Mouse (Mus musculus) heart, adult 2 months (tissue): ENCODE results near the gene Onecut3. TPM values are rescaled to one million over a fixed set of nuclear protein-coding genes. Genes with fewer than 3 reads are reported as not detected.

ENCODE experiments used
- DNase-seq, 2 experiments: peaks; one replicate each; pipeline ENCODE4 v3.0.0; 2021
- H3K27ac ChIP-seq: fragments of 200-600 bp; 2 replicates; pipeline ENCODE4 v1.8.1; 2022
- H3K27me3 ChIP-seq: fragments of 200-500 bp; 2 replicates; pipeline ENCODE4 v1.6.1; 2012; ENCODE audit warnings: mild to moderate bottlenecking, low read length, inconsistent platforms, mixed read lengths; ENCODE audit not compliant: control insufficient read depth, insufficient read depth
- H3K36me3 ChIP-seq: fragments of 200-500 bp; 2 replicates; pipeline ENCODE4 v1.6.1; 2012; ENCODE audit warnings: low read length, inconsistent platforms; ENCODE audit not compliant: control insufficient read depth, insufficient read depth
- H3K4me1 ChIP-seq: fragments of 200-500 bp; 2 replicates; pipeline ENCODE4 v1.6.1; 2011; ENCODE audit warnings: low read length; ENCODE audit not compliant: control insufficient read depth, insufficient read depth
- H3K4me3 ChIP-seq: fragments of 200-600 bp; 2 replicates; pipeline ENCODE4 v1.8.1; 2022
- H3K79me2 ChIP-seq: fragments of 200-500 bp; replicated peaks from 2 replicates; pipeline ENCODE4 v1.6.1; 2012; ENCODE audit warnings: mild to moderate bottlenecking, inconsistent platforms, low read length, moderate library complexity, mixed read lengths; ENCODE audit not compliant: control insufficient read depth, insufficient read depth
- H3K9ac ChIP-seq: fragments of 200-500 bp; 2 replicates; pipeline ENCODE4 v1.6.1; 2012; ENCODE audit warnings: low read depth, mild to moderate bottlenecking, control low read depth, inconsistent platforms, low read length, mixed read lengths
- CTCF ChIP-seq: fragments of 200-600 bp; IDR thresholded peaks from 2 replicates; pipeline ENCODE4 v1.8.1; 2022; ENCODE audit warnings: antibody characterized with exemption, mild to moderate bottlenecking, moderate library complexity
- EP300 ChIP-seq: fragments of 200-500 bp; IDR thresholded peaks from 2 replicates; pipeline ENCODE4 v1.6.1; 2011; ENCODE audit warnings: low read depth, low read length, control low read depth; ENCODE audit not compliant: insufficient read depth
- POLR2A ChIP-seq: fragments of 200-500 bp; IDR thresholded peaks from 2 replicates; pipeline ENCODE4 v1.6.1; 2011; ENCODE audit warnings: mild to moderate bottlenecking, low read depth, low read length, control low read depth; ENCODE audit not compliant: insufficient read depth
- WGBS: fragments of 180-500 bp; shearing (Covaris S2); methylation state at CpG from one replicate; pipeline ENCODE4 v1.1.7; 2018; 5-methylcytosine and 5-hydroxymethylcytosine counted together
- intact Hi-C: fragments of 180-260 bp; cut with DNase I; formaldehyde crosslinking; loops from one replicate; pipeline ENCODE4 v1.15.1; 2025
- polyA plus RNA-seq: library from polyadenylated mRNA; depleted of rRNA; stranded (reverse); fragments of >200 nt; gene quantifications from 2 replicates; pipeline ENCODE4 v1.2.3, GENCODE M21; 2012
- total RNA-seq, 2 experiments: library from RNA; stranded (reverse); gene quantifications; 2 replicates each; pipeline ENCODE4 v1.2.3; 2021

The Onecut3 gene
- total and polyA plus RNA-seq, 3 experiments, result 0.05 to 0.06 TPM; not detected in 1

GRCm38 (mm10) chr10:80495901-80496300 is 1.3 kb downstream of the Onecut3 start:
- no peaks in the 10 kb centered on the region for H3K36me3 ChIP-seq
- TF ChIP-seq POLR2A, result no peak
- TF ChIP-seq CTCF, result no peak
- no peak for DNase-seq
- H3K4me3 ChIP-seq, result 0 out of 2 replicates have a peak overlapping the region, but pooled peaks have one; percentile 2
- under 1% methylated on average over 35 of the region's 35 CpGs for WGBS
- H3K27me3 ChIP-seq, result peaks cover 27% of the 10 kb centered on the region
- intact Hi-C loops, result no loop called here
- no peaks in the 10 kb centered on the region for H3K79me2 ChIP-seq
- no peaks in the 10 kb centered on the region for H3K4me1 ChIP-seq
- no peak overlapping the region for H3K27ac ChIP-seq
- H3K9ac ChIP-seq, result no peak overlapping the region

DNA sequence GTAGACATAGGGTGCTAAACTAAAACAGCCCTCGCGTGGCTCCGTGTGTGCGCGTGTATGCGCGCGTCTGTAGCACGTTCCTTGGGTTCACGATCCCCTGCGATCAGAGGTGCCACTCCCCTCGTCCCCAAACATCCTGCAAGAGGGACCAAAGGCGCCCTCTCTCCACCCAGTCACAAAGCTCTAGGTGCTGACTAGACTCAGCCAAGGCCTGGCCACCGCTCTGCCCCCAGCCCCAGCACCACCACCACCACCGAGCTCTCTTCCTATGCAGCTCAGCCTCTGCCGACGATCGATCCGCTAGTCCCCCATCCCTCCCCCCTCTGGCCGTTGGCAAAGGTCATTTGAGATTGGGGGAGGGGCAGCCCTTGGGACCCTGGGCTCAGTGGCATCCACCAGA is 1.8 kb downstream of the Onecut3 start:
- DNase-seq, result no peak
- peaks cover 26% of the 10 kb centered on the region for H3K27me3 ChIP-seq
- WGBS, result 2% methylated on average over 20 of the region's 20 CpGs
- intact Hi-C loops, result no loop called here
- no peak for TF ChIP-seq CTCF
- no peak overlapping the region for H3K9ac ChIP-seq
- H3K27ac ChIP-seq, result no peak overlapping the region
- no peaks in the 10 kb centered on the region for H3K36me3 ChIP-seq
- H3K79me2 ChIP-seq, result no peaks in the 10 kb centered on the region
- no peaks in the 10 kb centered on the region for H3K4me1 ChIP-seq
- no peak overlapping the region for H3K4me3 ChIP-seq

DNA sequence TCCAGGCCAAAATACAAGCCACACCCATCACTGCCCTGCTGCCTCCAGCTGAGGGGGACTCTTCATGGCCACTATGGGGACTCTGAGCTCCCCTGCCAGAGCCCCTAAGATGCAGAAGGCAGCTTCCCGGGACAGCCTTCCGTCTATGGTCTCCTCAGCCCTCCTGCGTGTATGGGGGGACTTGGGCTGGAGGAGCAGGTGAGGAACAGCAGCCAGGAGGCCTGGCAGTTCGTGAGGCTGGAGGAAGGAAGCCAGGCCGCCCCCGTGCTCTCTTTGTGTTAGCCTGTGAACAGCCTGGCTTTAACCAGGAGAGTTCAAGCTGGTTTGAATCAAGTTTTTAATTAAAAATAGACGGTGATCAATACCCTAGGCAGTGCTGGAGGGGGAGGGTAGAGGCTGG is 7.7 kb downstream of the Onecut3 start:
- no peaks in the 10 kb centered on the region for H3K4me1 ChIP-seq
- intact Hi-C loops, result no loop called here
- no peaks in the 10 kb centered on the region for H3K79me2 ChIP-seq
- DNase-seq, result no peak
- H3K9ac ChIP-seq, result no peak overlapping the region
- H3K4me3 ChIP-seq, result no peak overlapping the region
- no peak for TF ChIP-seq CTCF
- no peak for TF ChIP-seq EP300
- no peaks in the 10 kb centered on the region for H3K36me3 ChIP-seq
- peaks cover 15% of the 10 kb centered on the region for H3K27me3 ChIP-seq
- 10% methylated on average over 7 of the region's 7 CpGs for WGBS
- H3K27ac ChIP-seq, result no peak overlapping the region

DNA sequence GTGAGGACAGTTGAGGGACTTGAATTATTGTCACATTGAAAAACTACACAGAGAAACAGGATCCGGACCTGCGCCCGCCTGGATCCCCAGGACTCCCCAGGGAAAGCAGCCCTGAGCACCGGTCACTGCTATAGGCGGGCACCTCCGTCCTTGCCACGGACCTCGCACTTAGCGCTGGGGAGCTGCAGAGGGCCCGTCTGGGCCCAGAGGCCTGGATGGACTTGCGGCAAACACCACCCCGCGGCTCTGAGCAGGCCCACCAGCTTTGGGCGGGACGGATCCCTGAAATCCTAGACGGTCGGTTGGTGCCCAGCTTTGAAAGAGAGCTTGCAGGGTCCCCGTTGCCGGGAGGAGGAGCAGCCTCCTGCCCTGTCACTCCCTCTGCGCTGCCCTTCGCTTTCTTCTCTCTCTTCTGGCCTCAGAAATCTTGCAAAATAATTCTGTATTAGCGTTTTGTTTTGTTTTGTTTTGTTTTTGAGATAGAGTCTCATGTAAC is 8.2 kb downstream of the Onecut3 start:
- intact Hi-C loops, result no loop called here
- WGBS, result 19% methylated on average over 22 of the region's 22 CpGs
- no peaks in the 10 kb centered on the region for H3K4me1 ChIP-seq
- H3K36me3 ChIP-seq, result no peaks in the 10 kb centered on the region
- H3K27me3 ChIP-seq, result peaks cover 13% of the 10 kb centered on the region
- H3K27ac ChIP-seq, result no peak overlapping the region
- DNase-seq, result no peak
- no peaks in the 10 kb centered on the region for H3K79me2 ChIP-seq
- no peak for TF ChIP-seq CTCF
- TF ChIP-seq EP300, result no peak
- TF ChIP-seq POLR2A, result no peak
- H3K4me3 ChIP-seq, result no peak overlapping the region
- H3K9ac ChIP-seq, result no peak overlapping the region

GRCm38 (mm10) chr10:80503599-80504220 is 9.1 kb downstream of the Onecut3 start:
- no peak for TF ChIP-seq CTCF
- no peak for TF ChIP-seq POLR2A
- no peak for TF ChIP-seq EP300
- Histone ChIP-seq H3K36me3 (no peaks in the 10 kb centered on the region), H3K27ac (no peak overlapping the region), H3K79me2 (no peaks in the 10 kb centered on the region), H3K27me3 (peaks cover 13% of the 10 kb centered on the region), H3K9ac (no peak overlapping the region), H3K4me3 (no peak overlapping the region), H3K4me1 (no peaks in the 10 kb centered on the region)
- 8% methylated on average over 27 of the region's 27 CpGs for WGBS
- peak; percentile 57 to 72 for DNase-seq
- intact Hi-C loops, result no loop called here

DNA sequence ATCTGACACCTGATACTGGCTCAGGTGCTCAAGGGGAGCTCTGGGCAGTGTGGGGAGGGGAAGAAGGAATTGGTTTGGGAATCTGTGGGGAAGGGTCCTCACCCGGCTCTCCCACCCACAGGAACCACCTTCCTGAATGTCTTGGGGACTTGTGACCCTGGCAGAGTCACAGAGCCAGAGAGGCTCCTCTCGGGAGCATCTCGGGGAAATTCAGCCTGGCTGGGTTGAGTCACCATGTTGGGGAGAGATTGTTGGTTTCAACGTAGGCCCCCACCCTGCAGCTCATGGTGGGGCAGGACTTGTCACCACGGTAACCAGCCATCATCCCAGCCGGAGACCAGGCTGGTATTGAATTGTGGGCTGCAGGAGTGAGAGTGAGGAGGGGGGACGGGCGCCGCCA is 10.1 kb downstream of the Onecut3 start:
- H3K27ac ChIP-seq, result no peak overlapping the region
- H3K79me2 ChIP-seq, result no peaks in the 10 kb centered on the region
- WGBS, result 8% methylated on average over 9 of the region's 9 CpGs
- no peaks in the 10 kb centered on the region; the same call in 1 of the 2 replicates for H3K4me1 ChIP-seq
- DNase-seq, result no peak
- no peaks in the 10 kb centered on the region for H3K36me3 ChIP-seq
- no peak overlapping the region for H3K9ac ChIP-seq
- peaks cover 13% of the 10 kb centered on the region for H3K27me3 ChIP-seq
- H3K4me3 ChIP-seq, result no peak overlapping the region
- TF ChIP-seq EP300 (no peak), CTCF (no peak), POLR2A (no peak)
- intact Hi-C loops, result loop anchor here (5.0 kb wide), 2 partner anchors 53 to 127 kb away; no protein-coding TSS in a partner anchor
